Mouse (Mus musculus): Measurements from ENCODE around the gene Vmn1r163. TPM values are rescaled to one million over a fixed set of nuclear protein-coding genes. Genes with fewer than 3 reads are reported as not detected.

The Vmn1r163 gene
- total RNA-seq (2023), result not detected

GRCm38 (mm10) chr7:23055240-23055639 is at the start of gene Vmn1r163:
Gene Vmn1r163, plus strand, starts transcription at chr7:23055540.

GRCm38 (mm10) chr7:23019823-23020222 is 35.5 kb upstream of the Vmn1r163 start, which contains the start of gene Gm4216:
Gene Gm4216, minus strand, starts transcription at chr7:23019923.

DNA sequence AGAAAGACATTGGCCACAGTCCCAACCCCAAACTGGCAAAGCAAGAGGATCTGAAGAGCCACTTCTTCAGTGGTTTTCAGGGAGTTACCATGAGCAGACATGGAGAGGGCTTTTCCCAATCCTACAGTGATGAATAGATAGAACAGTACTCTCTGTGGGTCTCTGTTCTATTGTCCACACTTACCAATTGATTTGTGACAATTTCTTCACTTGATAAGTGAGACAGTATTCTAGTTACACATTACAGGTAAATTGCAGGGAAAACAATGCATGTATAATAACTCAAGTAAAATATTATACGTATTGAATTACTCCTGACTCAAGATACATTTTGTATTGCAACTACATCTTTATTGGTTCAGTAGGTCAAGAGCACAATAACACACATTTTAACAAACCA is 12.0 kb downstream of the Vmn1r163 start, which contains the start of gene Gm8720:
TSS of gene Gm8720 (minus strand) at position 101 of the 400 bp plus-strand sequence.

Other genes starting within 250 kb of the Vmn1r163 start
- not detected for gene Vmn1r159, start 211.9 kb upstream of the Vmn1r163 start, total RNA-seq (2023)
- gene Vmn1r160, start 184.3 kb upstream of the Vmn1r163 start, total RNA-seq (2023), result not detected
- gene Gm4214, start 70.9 kb upstream of the Vmn1r163 start, total RNA-seq (2023), result not detected
- not detected for gene Gm4216, start 35.6 kb upstream of the Vmn1r163 start, total RNA-seq (2023)
- gene Gm8720, start 11.9 kb downstream of the Vmn1r163 start, total RNA-seq (2023), result not detected
- gene Gm10662, start 88.9 kb downstream of the Vmn1r163 start, total RNA-seq (2023), result not detected
- not detected for gene Vmn1r165, start 161.8 kb downstream of the Vmn1r163 start, total RNA-seq (2023)
- gene Vmn1r166, start 196.1 kb downstream of the Vmn1r163 start, total RNA-seq (2023), result not detected
- not detected for gene Gm6902, start 223.4 kb downstream of the Vmn1r163 start, total RNA-seq (2023)
- not detected for gene Nlrp4e, start 245.7 kb downstream of the Vmn1r163 start, total RNA-seq (2023)

Data from CD4-positive naive resting alpha-beta T cell, adult 57 days (primary cell).